Mouse (Mus musculus) bone marrow, adult 2 months (tissue): ENCODE data around the gene Dcbld1.

ENCODE experiments used
- CTCF ChIP-seq: fragments of 200-500 bp; IDR thresholded peaks from 2 replicates; pipeline ENCODE4 v1.5.1; 2011; ENCODE audit warnings: low read length, control low read depth; ENCODE audit not compliant: control insufficient read depth, insufficient read depth
- POLR2A ChIP-seq: fragments of 200-500 bp; IDR thresholded peaks from 2 replicates; pipeline ENCODE4 v1.6.1; 2011; ENCODE audit warnings: low read depth, mild to moderate bottlenecking, control low read depth, low read length, borderline replicate concordance; ENCODE audit not compliant: control insufficient read depth

DNA sequence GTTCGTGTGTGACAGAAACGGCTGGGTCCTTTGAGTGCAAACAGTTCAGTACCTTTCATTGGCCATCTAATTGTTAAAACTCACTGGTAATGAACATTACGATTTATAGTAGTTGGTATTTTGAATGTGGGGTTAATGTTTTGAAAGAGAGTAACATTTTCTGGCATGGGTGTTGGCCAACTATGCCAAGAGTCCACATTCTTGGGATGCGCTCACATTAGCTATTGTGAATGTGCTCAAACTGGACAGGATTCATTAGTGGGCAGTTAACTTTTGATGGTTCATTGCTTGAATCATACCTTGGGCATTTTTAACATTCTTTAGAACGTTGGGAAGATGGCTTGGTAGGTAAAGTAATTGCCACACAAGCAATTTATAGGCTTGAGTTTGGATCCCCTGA, 30.7 kb downstream of the Dcbld1 start:
- TF ChIP-seq POLR2A (no peak), CTCF (no peak)
